Mouse (Mus musculus) megakaryocyte, embryonic 14.5 days (primary cell): ENCODE results near the gene Smap1.

Experiments used
- FLI1 ChIP-seq: IDR thresholded peaks from 2 replicates; pipeline ENCODE4 v1.6.1; 2012; ENCODE audit warnings: low read length, inconsistent platforms, mixed read lengths
- GATA1 ChIP-seq: IDR thresholded peaks from 3 replicates; pipeline ENCODE4 v1.6.1; 2012; ENCODE audit warnings: mixed read lengths, low read length, inconsistent platforms, borderline replicate concordance

- TF ChIP-seq GATA1 (no peak), FLI1 (no peak)
These were observed 54.7 kb downstream of the Smap1 start for GRCm38 (mm10) chr1:23867350-23867862.
